Mouse (Mus musculus) forebrain, postnatal 0 days (tissue): ENCODE results near the gene Lnx1. TPM values are rescaled to one million over a fixed set of nuclear protein-coding genes. Genes with fewer than 3 reads are reported as not detected.

Experiments used
- ATAC-seq: fragments of 200-750 bp; cut with Nextera tagmentation; 2 replicates; pipeline ENCODE4 v1.8.0; 2017; ENCODE audit warnings: mild to moderate bottlenecking, moderate library complexity
- DNase-seq: peaks from one replicate; pipeline ENCODE4 v3.0.0-alpha.2; 2015
- H3K27ac ChIP-seq: fragments of 300-500 bp; sonication (generic); 2 replicates; pipeline ENCODE4 v1.5.1; 2014; ENCODE audit warnings: low read depth, mild to moderate bottlenecking, antibody characterized with exemption, low read length, moderate library complexity, mixed read lengths
- H3K27me3 ChIP-seq: fragments of 300-500 bp; sonication (generic); 2 replicates; pipeline ENCODE4 v1.6.1; 2014; ENCODE audit warnings: mild to moderate bottlenecking, low read length, mixed read lengths; ENCODE audit not compliant: insufficient read depth
- H3K36me3 ChIP-seq: fragments of 300-500 bp; sonication (generic); 2 replicates; pipeline ENCODE4 v1.6.1; 2014; ENCODE audit warnings: mild to moderate bottlenecking, moderate library complexity; ENCODE audit not compliant: insufficient read depth
- H3K4me1 ChIP-seq: fragments of 300-500 bp; sonication (generic); 2 replicates; pipeline ENCODE4 v1.6.1; 2014; ENCODE audit warnings: antibody characterized with exemption; ENCODE audit not compliant: insufficient read depth
- H3K4me2 ChIP-seq: fragments of 300-500 bp; sonication (generic); 2 replicates; pipeline ENCODE4 v1.6.1; 2014; ENCODE audit warnings: low read depth, mild to moderate bottlenecking, moderate library complexity
- H3K4me3 ChIP-seq: fragments of 300-500 bp; sonication (generic); 2 replicates; pipeline ENCODE4 v1.5.1; 2014; ENCODE audit warnings: low read depth, low read length, mixed read lengths
- H3K9ac ChIP-seq: fragments of 300-500 bp; sonication (generic); 2 replicates; pipeline ENCODE4 v1.6.1; 2014; ENCODE audit warnings: mild to moderate bottlenecking
- H3K9me3 ChIP-seq: fragments of 300-500 bp; sonication (generic); 2 replicates; pipeline ENCODE4 v1.6.1; 2016; ENCODE audit warnings: low read length
- CTCF ChIP-seq: sonication (generic); IDR thresholded peaks from 2 replicates; pipeline ENCODE4 v1.5.1; 2016; ENCODE audit warnings: antibody characterized with exemption, control low read depth, low read depth
- WGBS: fragments of 180-500 bp; shearing (Covaris S2); extraction: QIAGEN DNeasy Blood & Tissue Kit; methylation state at CpG from one replicate; pipeline ENCODE4 v1.1.7; 2014; 5-methylcytosine and 5-hydroxymethylcytosine counted together
- polyA plus RNA-seq: library from polyadenylated mRNA; unstranded; fragments of >200 nt; fragmentation: Nextera tagmentation; extraction: Ambion mirVana; gene quantifications from 2 replicates; pipeline ENCODE4 v1.2.1, GENCODE M21; 2015
- total RNA-seq: library from RNA; depleted of rRNA; stranded (reverse); fragments of >200 nt; gene quantifications from 2 replicates; pipeline ENCODE4 v1.2.3, GENCODE M21; 2014

Lnx1 gene
- total and polyA plus RNA-seq, 2 experiments from 2014 or later: 11.0 to 21.2 TPM

- H3K27ac ChIP-seq: no peak overlapping the region
- no peaks in the 10 kb centered on the region for H3K27me3 ChIP-seq
- WGBS: 79% methylated on average over 3 of the region's 3 CpGs
- DNase-seq (no peak), ATAC-seq (no peak)
- H3K4me1 ChIP-seq: peaks cover 2% of the 10 kb centered on the region
- no peak overlapping the region for H3K9ac ChIP-seq
- no peaks in the 10 kb centered on the region for H3K9me3 ChIP-seq
- no peak overlapping the region for H3K4me3 ChIP-seq
- H3K36me3 ChIP-seq: no peaks in the 10 kb centered on the region
- no peak overlapping the region for H3K4me2 ChIP-seq
- no peak for TF ChIP-seq CTCF
Observed at GRCm38 (mm10) chr5:74670877-74671276, 31.8 kb downstream of the Lnx1 start.

GRCm38 (mm10) chr5:74669925-74670324 lies 32.8 kb downstream of the Lnx1 start:
- H3K27ac ChIP-seq: no peak overlapping the region
- H3K9me3 ChIP-seq: no peaks in the 10 kb centered on the region
- no peak overlapping the region for H3K4me3 ChIP-seq
- no peak for TF ChIP-seq CTCF
- H3K27me3 ChIP-seq: no peaks in the 10 kb centered on the region
- ATAC-seq (no peak), DNase-seq (no peak)
- H3K36me3 ChIP-seq: no peaks in the 10 kb centered on the region
- no peaks in the 10 kb centered on the region for H3K4me1 ChIP-seq
- no peak overlapping the region for H3K9ac ChIP-seq
- no peak overlapping the region for H3K4me2 ChIP-seq
- WGBS: 92% methylated on average over 6 of the region's 6 CpGs

GRCm38 (mm10) chr5:74668956-74669355 lies 33.8 kb downstream of the Lnx1 start:
- DNase-seq (no peak), ATAC-seq (no peak)
- WGBS: 75% methylated on average over 6 of the region's 6 CpGs
- Histone ChIP-seq H3K9ac (no peak overlapping the region), H3K4me3 (no peak overlapping the region), H3K27me3 (no peaks in the 10 kb centered on the region), H3K4me2 (no peak overlapping the region), H3K27ac (no peak overlapping the region), H3K36me3 (no peaks in the 10 kb centered on the region), H3K4me1 (no peaks in the 10 kb centered on the region), H3K9me3 (no peaks in the 10 kb centered on the region)
- no peak for TF ChIP-seq CTCF

GRCm38 (mm10) chr5:74662618-74663017 lies 40.1 kb downstream of the Lnx1 start:
- 63% methylated on average over 1 of the region's 1 CpGs for WGBS
- Histone ChIP-seq H3K27ac (no peak overlapping the region), H3K27me3 (no peaks in the 10 kb centered on the region), H3K9me3 (no peaks in the 10 kb centered on the region), H3K9ac (no peak overlapping the region), H3K4me2 (no peak overlapping the region), H3K4me3 (no peak overlapping the region), H3K36me3 (no peaks in the 10 kb centered on the region), H3K4me1 (no peaks in the 10 kb centered on the region)
- no peak for DNase-seq
- TF ChIP-seq CTCF: no peak
- ATAC-seq: no peak

GRCm38 (mm10) chr5:74661734-74662560 lies 40.8 kb downstream of the Lnx1 start:
- WGBS: 72% methylated on average over 4 of the region's 4 CpGs
- H3K9me3 ChIP-seq: no peaks in the 10 kb centered on the region
- no peaks in the 10 kb centered on the region for H3K36me3 ChIP-seq
- no peak overlapping the region for H3K27ac ChIP-seq
- ATAC-seq: no peak
- no peak for TF ChIP-seq CTCF
- no peaks in the 10 kb centered on the region for H3K27me3 ChIP-seq
- no peak overlapping the region for H3K4me3 ChIP-seq
- no peaks in the 10 kb centered on the region for H3K4me1 ChIP-seq
- no peak overlapping the region for H3K4me2 ChIP-seq
- no peak for DNase-seq
- H3K9ac ChIP-seq: no peak overlapping the region

GRCm38 (mm10) chr5:74659856-74660255 lies 42.9 kb downstream of the Lnx1 start:
- DNase-seq (no peak), ATAC-seq (no peak)
- WGBS: 82% methylated on average over 4 of the region's 4 CpGs
- no peaks in the 10 kb centered on the region for H3K36me3 ChIP-seq
- H3K9me3 ChIP-seq: no peaks in the 10 kb centered on the region
- H3K4me2 ChIP-seq: no peak overlapping the region
- no peak for TF ChIP-seq CTCF
- no peak overlapping the region for H3K27ac ChIP-seq
- H3K9ac ChIP-seq: no peak overlapping the region
- no peaks in the 10 kb centered on the region for H3K27me3 ChIP-seq
- no peaks in the 10 kb centered on the region for H3K4me1 ChIP-seq
- H3K4me3 ChIP-seq: no peak overlapping the region

GRCm38 (mm10) chr5:74659281-74659680 lies 43.4 kb downstream of the Lnx1 start:
- 58% methylated on average over 5 of the region's 5 CpGs for WGBS
- Histone ChIP-seq H3K27me3 (no peaks in the 10 kb centered on the region), H3K4me1 (no peaks in the 10 kb centered on the region), H3K27ac (no peak overlapping the region), H3K4me3 (no peak overlapping the region), H3K4me2 (no peak overlapping the region), H3K36me3 (no peaks in the 10 kb centered on the region), H3K9me3 (no peaks in the 10 kb centered on the region), H3K9ac (no peak overlapping the region)
- no peak for DNase-seq
- TF ChIP-seq CTCF: no peak
- no peak for ATAC-seq
